Mouse (Mus musculus) layer of hippocampus, postnatal 36 days (tissue): Measurements from ENCODE around the gene Klk11. TPM values are rescaled to one million over a fixed set of nuclear protein-coding genes. Genes with fewer than 3 reads are reported as not detected.

Experiments used
- DNase-seq, 2 experiments: peaks; one replicate each; pipeline ENCODE4 v3.0.0; 2022
- total RNA-seq, 2 experiments: library from RNA; stranded (reverse); gene quantifications; 2 replicates each; pipeline ENCODE4 v1.2.3; 2021

Klk11 gene
- total RNA-seq, 2 experiments from 2014 or later = not detected

DNA sequence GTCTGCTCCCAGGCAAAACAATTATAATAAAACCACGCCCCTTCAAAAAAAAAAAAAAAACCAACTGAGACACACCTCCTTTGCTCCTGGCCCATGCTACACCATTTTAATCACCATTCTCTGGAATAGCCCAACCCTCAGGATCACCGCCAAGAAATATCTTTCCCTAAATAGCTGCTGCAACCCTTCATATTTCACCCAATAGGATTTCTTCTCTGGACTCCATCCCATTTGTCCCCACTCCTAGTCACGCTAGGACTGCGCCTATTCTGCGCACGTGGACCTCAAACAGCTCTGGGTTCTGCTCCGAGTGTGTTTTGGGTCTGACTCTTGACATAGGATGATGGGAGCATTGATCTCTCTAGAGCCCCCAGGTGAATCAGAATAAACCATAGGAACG lies 22.0 kb downstream of the Klk11 start:
- DNase-seq = no peak

DNA sequence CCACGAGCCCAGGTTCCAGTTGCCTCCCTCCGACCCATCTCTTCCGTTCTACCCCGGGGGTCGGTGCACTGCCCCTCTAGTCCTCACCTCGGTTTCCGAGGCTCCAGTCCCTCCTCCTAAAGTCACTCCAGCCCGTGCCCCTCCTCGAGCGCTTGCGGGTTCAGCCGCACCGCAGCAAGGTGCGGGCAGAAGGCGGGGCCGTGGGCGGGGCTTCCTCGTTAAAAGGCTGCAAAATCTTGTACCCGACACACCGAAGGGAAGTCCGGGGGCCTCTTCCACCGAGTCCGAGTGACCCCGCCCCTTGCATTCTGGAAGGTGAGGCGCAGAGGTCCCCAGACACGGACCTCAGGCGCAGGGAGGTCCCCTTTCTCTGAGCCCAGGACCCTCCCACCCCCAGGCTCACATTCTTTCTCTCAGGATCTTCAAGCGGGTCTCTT lies 22.9 kb downstream of the Klk11 start, which contains the start of gene Klk8:
TSS of gene Klk8 (plus strand) at position 245 of the 437 bp plus-strand sequence.
- DNase-seq = no peak

DNA sequence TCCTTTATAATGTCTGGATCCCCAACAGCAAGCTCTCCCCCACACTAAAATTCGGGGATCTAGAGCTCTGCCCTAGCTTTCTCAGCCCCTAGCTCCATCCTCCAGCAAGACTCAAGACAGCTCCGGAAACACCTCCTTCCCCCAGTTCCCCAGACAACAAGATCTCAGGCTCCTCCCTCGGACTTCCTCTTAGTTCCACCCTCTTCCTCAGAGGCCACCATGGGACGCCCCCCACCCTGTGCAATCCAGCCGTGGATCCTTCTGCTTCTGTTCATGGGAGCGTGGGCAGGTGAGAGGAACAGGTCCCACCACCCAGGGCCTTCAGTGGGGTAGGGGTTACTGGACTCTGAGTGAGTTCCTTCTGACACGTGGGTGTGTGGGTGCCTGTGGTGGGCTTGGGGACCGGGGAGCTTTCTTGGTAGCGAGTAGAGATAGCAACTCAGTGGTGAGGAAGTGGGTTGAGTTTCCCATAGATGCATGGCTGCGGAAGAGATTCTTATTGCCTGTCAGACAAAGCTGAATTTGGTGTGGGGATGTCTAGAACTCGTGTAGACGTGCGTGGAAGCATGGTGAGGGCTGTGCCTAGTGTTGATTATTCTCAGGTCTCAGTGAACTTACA lies 23.5 kb downstream of the Klk11 start:
- no peak for DNase-seq

DNA sequence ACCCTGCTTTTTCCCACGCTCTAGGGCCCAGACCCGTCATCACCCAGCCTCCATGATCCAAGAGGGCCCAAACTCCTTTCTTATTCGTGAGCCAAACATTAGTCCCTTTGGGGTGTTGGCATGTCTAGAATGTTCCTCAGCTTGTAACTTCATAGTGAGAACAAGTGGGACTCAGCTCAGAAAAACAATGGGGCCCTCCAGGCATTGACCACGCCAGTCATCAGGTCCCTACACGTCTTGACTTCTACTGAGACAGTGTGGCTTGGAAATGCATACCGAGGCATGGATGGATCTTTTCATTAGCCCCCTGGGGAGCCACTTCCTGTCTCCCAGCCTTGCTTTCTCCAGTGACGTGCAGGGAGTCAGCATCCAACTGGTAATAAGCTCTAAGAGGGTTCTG lies 25.5 kb downstream of the Klk11 start:
- no peak for DNase-seq

DNA sequence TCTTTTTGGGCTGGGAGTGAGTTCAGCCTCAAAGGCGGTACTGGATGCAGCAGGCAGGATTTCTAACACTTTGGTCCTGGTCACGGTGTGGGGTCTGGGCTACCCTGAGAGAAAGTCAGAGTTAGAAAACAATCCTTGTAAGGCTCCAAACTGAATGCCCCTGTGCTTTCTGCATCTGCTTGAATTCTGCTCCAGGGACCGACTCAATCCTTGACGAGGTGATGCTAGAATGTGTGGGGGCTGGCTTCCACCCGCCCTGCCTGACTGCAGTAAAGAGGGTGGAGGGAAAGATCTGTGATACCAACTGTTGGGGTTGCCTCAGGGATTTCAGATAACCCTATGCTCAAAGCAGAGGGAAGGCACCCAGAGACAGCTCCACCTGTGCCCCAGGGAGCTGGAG lies 36.6 kb downstream of the Klk11 start, which contains the start of gene Klk7:
TSS of gene Klk7 (plus strand) at position 301 of the 400 bp plus-strand sequence.
- no peak for DNase-seq

DNA sequence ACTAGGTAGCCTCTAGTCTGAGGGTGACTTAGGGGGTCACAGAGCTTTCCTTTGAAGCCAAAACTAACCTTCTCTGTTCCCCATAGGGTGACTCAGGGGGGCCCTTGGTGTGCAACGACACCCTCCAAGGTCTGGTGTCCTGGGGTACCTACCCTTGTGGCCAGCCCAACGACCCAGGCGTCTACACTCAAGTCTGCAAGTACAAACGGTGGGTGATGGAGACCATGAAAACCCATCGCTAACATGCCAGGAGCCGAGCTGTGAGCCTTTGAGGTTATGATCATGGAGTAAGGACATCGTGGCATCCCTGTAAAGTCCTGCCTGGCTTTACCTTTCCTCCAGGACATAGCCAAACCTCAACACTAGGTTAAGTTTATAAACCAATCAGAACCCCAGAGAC lies 40.8 kb downstream of the Klk11 start:
- no peak for DNase-seq

DNA sequence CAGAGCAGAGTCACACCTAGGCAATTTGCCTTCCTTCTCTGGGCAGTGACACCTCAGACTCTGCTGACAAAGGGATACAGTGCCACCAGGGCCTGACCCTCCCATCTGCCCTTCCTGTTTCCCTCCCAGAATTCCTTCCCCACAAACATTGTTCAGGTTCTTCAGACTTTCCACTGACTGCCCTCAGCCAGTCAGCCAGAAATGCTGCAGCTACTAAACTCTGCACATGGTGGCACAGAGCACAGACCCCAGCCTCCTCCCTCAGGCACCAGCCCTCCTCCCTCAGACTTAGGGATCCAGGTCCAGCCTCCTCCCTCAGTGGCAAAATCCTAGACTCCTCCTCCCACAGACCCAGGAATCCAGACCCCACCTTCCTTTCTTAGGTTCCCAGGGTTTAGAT lies 42.3 kb downstream of the Klk11 start:
- DNase-seq = no peak

DNA sequence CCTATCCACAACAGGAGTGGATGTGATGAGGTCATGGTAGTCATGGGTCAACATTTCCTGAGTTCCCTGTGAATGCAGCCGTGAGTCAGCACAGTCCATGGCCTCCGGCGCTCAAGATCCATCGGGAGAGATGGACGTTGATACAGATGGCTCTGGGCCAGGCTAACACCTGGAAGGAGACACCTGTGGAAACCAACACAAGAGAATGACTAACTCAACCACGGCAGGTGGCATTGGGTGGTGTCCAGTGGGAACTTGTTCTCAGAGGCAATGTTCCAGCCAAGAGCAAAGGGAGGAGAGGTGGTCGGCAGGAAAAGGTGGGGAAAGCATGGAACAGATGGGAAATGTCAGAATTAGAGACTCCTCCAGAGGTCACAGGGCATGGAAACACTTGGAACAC lies 47.2 kb downstream of the Klk11 start:
- DNase-seq = no peak

DNA sequence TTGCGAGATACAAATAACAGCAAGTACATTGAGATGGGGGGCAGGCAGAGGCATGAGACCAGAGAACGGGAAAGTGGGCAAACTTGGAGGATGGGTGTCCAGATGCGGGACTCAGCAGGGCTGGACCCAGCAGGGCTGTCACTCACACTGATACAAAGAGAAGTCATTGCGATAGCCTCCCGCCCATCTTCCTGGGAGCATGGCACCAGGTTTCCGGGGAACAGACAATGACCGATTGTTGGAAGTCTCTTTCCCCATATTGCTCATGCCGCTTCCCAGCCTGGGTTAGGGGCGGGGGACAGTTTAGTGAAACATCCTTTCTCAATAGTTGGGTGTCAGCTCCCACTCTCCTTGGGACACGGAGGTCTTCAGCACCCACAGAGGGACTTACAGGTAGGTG lies 49.8 kb downstream of the Klk11 start, which contains the start of gene Klk6:
TSS of gene Klk6 (plus strand) at position 301 of the 400 bp plus-strand sequence.
- no peak for DNase-seq

DNA sequence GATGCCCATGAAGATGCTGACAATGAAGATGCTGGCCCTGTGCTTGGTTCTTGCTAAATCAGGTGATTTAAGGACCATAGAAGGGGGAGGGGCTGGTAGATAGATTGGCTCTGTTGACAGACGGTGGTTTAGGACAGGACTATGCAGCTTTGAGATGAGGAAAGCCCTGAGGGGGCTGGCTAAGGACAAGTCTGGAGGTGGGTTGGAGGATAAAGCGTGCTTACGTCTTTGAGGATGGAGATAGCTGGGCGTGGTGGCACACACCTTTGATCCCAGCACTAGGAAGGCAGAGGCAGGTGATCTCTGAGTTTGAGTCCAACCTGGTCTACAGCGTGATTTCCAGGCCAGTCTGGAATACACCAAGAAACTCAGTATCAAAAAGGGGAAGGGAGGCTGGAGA lies 51.7 kb downstream of the Klk11 start:
- no peak for DNase-seq

DNA sequence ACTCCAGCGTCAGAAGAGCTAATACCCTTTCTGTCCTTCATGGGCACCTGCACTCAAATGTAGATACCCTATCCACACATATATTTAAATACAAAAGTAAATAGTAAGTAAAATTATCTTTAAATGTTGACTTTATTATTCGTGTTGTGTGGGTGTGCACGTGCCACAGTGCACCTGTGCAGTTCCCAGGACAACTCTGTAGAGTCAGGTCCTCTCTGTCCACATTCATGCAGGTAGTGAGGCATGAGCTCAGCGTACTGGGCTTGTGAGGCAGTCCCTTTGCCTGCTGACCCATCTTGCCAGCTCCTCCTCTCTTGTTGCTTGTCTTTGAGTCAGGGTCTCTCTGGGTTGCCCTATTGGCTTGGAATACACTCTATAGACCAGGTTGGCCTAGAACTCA lies 53.3 kb downstream of the Klk11 start:
- DNase-seq = no peak

Other genes with a start within 250 kb of the Klk11 start
- 1 to 10 TPM; 4.2 TPM for gene Cd33, start 230.2 kb upstream of the Klk11 start, total RNA-seq
- gene Zfp658, start 212.3 kb upstream of the Klk11 start, total RNA-seq = 1 to 10 TPM; 5.5 to 6.6 TPM
- gene Zfp719, start 195.0 kb upstream of the Klk11 start, total RNA-seq = 10 to 100 TPM; 22.0 to 22.1 TPM
- under 1 TPM; 0.15 to 0.20 TPM for gene Zfp819, start 167.4 kb upstream of the Klk11 start, total RNA-seq
- gene Ceacam18, start 139.9 kb upstream of the Klk11 start, total RNA-seq = under 1 TPM in 1 of 2 experiments, not detected in 1; 0.25 TPM
- gene Siglece, start 114.4 kb upstream of the Klk11 start, total RNA-seq = 1 to 10 TPM in 1 of 2 experiments, under 1 TPM in 1; 0.83 to 1.4 TPM
- gene Ctu1, start 102.6 kb upstream of the Klk11 start, total RNA-seq = 10 to 100 TPM; 11.7 to 11.8 TPM
- gene Klk14, start 84.2 kb upstream of the Klk11 start, total RNA-seq = not detected
- gene Klk13, start 62.0 kb upstream of the Klk11 start, total RNA-seq = not detected
- gene Klk12, start 5.7 kb upstream of the Klk11 start, total RNA-seq = not detected
- gene Klk10, start 6.4 kb downstream of the Klk11 start, total RNA-seq = under 1 TPM; 0.83 to 1.00 TPM
- gene Klk9, start 17.3 kb downstream of the Klk11 start, total RNA-seq = not detected
- 10 to 100 TPM; 25.4 to 31.7 TPM for gene Klk8, start 23.0 kb downstream of the Klk11 start, total RNA-seq
- under 1 TPM; 0.38 to 0.47 TPM for gene Klk7, start 36.7 kb downstream of the Klk11 start, total RNA-seq
- under 1 TPM in 1 of 2 experiments, not detected in 1; 0.87 TPM for gene Klk6, start 49.9 kb downstream of the Klk11 start, total RNA-seq
- not detected for gene Klk5, start 67.4 kb downstream of the Klk11 start, total RNA-seq
- not detected for gene Klk4, start 106.6 kb downstream of the Klk11 start, total RNA-seq
- gene Klk15, start 159.1 kb downstream of the Klk11 start, total RNA-seq = not detected
- gene Klk1b8, start 176.1 kb downstream of the Klk11 start, total RNA-seq = not detected
- gene Klk1b1, start 192.1 kb downstream of the Klk11 start, total RNA-seq = not detected
- gene Klk1b9, start 201.5 kb downstream of the Klk11 start, total RNA-seq = not detected
- not detected for gene Klk1b11, start 221.3 kb downstream of the Klk11 start, total RNA-seq
- not detected for gene Klk1b26, start 237.6 kb downstream of the Klk11 start, total RNA-seq